Mouse (Mus musculus): ENCODE measurements around the gene Slc4a5.

Slc4a5 gene

GRCm38 (mm10) chr6:83350172-83350571 is 130.5 kb downstream of the Slc4a5 start:
- CTCF ChIA-PET: interaction anchor here (0.7 to 1.5 kb wide), 2 partner anchors 23 to 129 kb away, joined by 3 read pairs; no protein-coding TSS in a partner anchor

DNA sequence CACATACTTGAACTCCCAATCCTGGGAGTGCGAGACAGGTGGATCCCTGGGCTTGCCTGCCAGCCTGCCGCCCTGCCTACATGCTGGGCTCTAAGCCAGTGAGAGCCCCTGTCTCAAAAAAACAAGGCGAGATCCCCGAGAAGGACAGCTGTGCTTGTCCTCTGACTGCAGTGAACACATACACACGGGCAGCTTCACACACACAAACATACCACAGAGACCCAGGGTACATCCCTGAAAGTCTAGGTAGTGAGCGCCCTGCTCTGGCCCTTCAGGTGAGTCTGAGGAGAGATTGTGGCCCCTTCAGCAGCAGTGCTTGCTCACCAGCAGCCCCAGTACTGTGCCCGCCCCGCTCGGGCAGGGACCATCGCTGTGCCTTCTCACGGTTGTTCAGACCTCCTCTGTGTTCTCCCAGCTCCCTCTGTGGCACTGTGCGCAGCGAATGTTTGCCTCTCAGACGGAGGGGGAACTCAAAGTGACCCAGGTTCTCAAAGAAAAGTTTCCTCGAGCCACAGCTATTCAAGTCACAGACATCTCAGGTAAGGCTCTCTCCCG is 131.3 kb downstream of the Slc4a5 start:
- CTCF ChIA-PET: interaction anchor here (0.7 to 1.5 kb wide), 3 partner anchors 24 to 163 kb away, joined by 3 read pairs; no protein-coding TSS in a partner anchor

DNA sequence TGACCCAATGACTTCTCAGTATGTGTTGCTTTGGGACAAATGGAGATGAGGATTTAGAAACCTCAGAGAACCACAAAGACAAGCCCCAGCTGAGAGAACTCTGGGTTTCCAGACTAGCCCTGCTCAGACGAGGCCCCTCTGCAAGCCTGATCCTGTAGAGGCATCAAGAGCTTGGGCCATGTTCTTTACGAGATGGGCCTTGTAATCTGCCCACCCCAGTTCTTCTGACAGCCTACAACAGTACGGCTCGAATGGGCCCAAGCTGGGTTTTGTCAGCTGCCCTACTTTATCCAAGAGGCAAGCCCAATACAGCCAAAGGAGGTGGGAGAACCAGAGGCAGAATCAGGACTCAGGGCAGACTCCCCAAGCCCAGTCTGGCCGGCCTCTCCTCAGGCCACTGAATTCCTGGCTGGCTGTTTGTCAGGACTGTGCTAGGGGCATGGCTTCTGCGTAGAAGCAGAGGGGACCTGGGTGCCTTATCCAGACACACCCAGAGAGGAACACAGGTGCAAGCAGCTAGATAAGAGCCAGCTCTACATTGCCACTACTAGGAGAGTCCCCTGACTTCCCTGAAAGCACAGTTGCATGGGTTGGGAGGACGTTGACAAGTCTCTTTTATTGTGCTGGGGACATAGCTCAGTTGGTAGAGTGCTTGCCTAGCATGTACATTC is 132.0 kb downstream of the Slc4a5 start:
- CTCF ChIA-PET: interaction anchor here (1.1 kb wide), 1 partner anchor 162 kb away, joined by 3 read pairs; no protein-coding TSS in a partner anchor

DNA sequence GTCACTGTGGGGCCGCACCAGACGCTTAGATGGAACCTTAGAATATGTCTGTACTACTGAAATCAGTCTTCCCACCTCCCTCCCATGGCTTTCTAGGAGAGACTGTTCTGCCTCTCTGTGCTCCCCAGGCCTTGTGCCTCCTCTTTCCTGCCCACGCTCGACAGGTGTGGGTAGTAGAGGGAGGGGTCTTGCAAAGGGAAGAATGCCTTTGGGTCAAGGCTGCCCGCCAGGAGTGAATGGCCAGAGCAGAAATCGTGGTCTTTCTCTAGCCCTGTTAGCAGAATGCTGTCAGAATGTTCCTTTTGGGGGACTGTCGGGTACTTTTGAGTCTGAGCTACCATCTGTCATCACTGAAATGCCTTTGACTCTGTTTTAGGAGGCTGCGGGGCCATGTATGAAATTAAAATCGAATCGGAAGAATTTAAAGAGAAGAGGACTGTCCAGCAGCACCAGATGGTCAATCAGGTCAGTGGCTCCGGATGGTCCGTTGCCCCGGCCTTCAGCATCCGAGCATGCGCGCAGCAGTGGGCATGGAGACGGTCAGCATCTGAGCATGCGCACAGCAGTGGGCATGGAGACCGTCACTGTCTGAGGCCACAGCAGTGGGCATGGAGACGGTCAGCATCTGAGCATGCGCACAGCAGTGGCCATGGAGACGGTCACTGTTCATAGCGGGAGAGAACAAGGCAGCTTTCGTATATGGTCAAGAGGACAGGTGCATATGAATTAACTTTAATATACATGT is 133.2 kb downstream of the Slc4a5 start:
- CTCF ChIA-PET: no interaction called here

Data from spleen, embryonic (tissue).